Mouse (Mus musculus) neural tube, embryonic 13.5 days (tissue): ENCODE measurements around the gene Nav2. TPM values are rescaled to one million over a fixed set of nuclear protein-coding genes. Genes with fewer than 3 reads are reported as not detected.
A peak's percentile ranks its signal among the peaks of the same experiment; 100 is the strongest.

ENCODE experiments used
- ATAC-seq: fragments of 200-750 bp; cut with Nextera tagmentation; 2 replicates; pipeline ENCODE4 v1.8.0; 2017; ENCODE audit warnings: low read depth, mild to moderate bottlenecking, moderate TSS enrichment, moderate library complexity
- H3K27ac ChIP-seq: fragments of 300-500 bp; sonication (generic); replicated peaks from 2 replicates; pipeline ENCODE4 v1.5.1; 2015; ENCODE audit warnings: moderate library complexity, mild to moderate bottlenecking, inconsistent platforms
- H3K27me3 ChIP-seq: fragments of 300-500 bp; sonication (generic); 2 replicates; pipeline ENCODE4 v1.6.1; 2015; ENCODE audit warnings: mild to moderate bottlenecking, inconsistent platforms
- H3K36me3 ChIP-seq: fragments of 300-500 bp; sonication (generic); 2 replicates; pipeline ENCODE4 v1.6.1; 2015; ENCODE audit warnings: mild to moderate bottlenecking, inconsistent platforms
- H3K4me1 ChIP-seq: fragments of 300-500 bp; sonication (generic); replicated peaks from 2 replicates; pipeline ENCODE4 v1.6.1; 2015; ENCODE audit warnings: inconsistent platforms
- H3K4me2 ChIP-seq: fragments of 300-500 bp; sonication (generic); 2 replicates; pipeline ENCODE4 v1.6.1; 2015; ENCODE audit warnings: inconsistent platforms, mild to moderate bottlenecking, moderate library complexity
- H3K4me3 ChIP-seq: fragments of 300-500 bp; sonication (generic); 2 replicates; pipeline ENCODE4 v1.5.1; 2015; ENCODE audit warnings: mild to moderate bottlenecking, inconsistent platforms
- H3K9ac ChIP-seq: fragments of 300-500 bp; sonication (generic); 2 replicates; pipeline ENCODE4 v1.6.1; 2015; ENCODE audit warnings: moderate library complexity, mild to moderate bottlenecking, inconsistent platforms
- H3K9me3 ChIP-seq: fragments of 300-500 bp; sonication (generic); 2 replicates; pipeline ENCODE4 v1.6.1; 2016; ENCODE audit warnings: inconsistent platforms
- WGBS: fragments of 180-500 bp; shearing (Covaris S2); methylation state at CpG from one replicate; pipeline ENCODE4 v1.1.7; 2015; 5-methylcytosine and 5-hydroxymethylcytosine counted together
- polyA plus RNA-seq: library from polyadenylated mRNA; unstranded; fragments of >200 nt; fragmentation: Nextera tagmentation; extraction: Ambion mirVana; gene quantifications from 2 replicates; pipeline ENCODE4 v1.2.1, GENCODE M21; 2015

The Nav2 gene
- polyA plus RNA-seq, 1 experiment from 2014 or later: 19.6 TPM

DNA sequence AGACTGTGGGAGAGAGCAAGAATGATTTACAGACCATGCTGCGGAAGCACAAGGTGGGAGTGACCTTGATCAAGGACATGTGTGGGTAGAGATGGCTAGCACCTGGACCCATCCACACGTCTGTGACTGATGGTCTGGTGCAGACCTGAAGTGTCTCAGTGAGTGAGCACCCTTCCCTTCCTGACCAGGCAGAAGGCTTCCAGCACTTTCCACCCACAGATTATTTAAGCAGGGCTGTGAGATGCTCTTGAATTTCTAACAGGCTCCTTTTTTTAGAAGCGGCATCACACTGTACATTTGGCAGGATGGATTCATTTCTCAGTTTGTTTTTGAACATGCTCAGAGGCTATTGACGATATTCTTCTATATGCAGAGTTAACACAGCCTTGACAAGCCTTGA lies 369.2 kb downstream of the Nav2 start:
- H3K27ac ChIP-seq: no peak overlapping the region
- H3K4me2 ChIP-seq: no peak overlapping the region
- no peaks in the 10 kb centered on the region for H3K27me3 ChIP-seq
- 84% methylated on average over 4 of the region's 4 CpGs for WGBS
- H3K4me1 ChIP-seq: peaks cover 40% of the 10 kb centered on the region
- H3K36me3 ChIP-seq: no peaks in the 10 kb centered on the region
- no peak for ATAC-seq
- no peak overlapping the region for H3K4me3 ChIP-seq
- H3K9ac ChIP-seq: no peak overlapping the region
- no peaks in the 10 kb centered on the region for H3K9me3 ChIP-seq

DNA sequence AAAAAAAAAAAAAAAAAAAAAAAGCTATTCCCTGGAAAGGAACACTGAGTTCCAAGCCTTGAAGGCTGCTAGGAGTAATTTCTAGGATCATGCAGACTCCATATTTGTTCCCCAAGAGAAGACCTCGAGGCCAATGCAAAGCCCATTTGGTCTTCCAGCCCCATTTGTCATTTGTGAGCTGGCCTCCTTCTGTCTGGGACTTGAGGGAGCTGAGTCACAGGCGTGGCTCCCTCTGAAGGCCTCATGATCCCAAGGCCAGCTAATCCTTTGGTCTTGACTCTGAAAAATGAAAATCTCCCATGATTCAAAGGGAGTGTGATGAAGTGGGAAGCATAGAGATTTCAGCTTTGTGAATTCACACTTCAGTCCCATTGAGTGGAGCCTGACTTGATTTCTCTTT lies 370.0 kb downstream of the Nav2 start:
- no peak for ATAC-seq

DNA sequence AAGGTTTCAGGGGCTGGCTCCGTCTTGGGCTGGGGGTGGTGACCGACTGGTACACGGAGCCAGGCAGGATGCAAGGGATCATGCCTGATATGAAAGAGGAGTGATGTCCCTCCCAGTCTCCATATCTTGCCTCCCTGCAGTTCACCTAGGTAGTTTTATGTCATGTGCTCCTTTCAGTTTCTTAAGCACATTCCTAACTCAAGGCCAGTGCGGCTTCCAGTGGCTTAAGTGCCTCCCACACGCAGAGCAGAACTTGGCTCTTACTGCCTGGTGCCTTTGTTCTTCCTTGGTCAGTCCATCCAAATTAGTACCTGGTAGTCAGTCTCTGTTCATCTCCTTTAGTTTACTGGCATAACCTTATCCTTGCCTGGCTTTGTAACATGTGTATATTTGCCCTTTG lies 371.9 kb downstream of the Nav2 start:
- no peak for ATAC-seq
- Histone ChIP-seq H3K36me3 (no peaks in the 10 kb centered on the region), H3K4me1 (peaks cover 32% of the 10 kb centered on the region), H3K9me3 (no peaks in the 10 kb centered on the region), H3K27me3 (no peaks in the 10 kb centered on the region), H3K9ac (no peak overlapping the region), H3K27ac (no peak overlapping the region), H3K4me2 (no peak overlapping the region), H3K4me3 (no peak overlapping the region)
- 86% methylated on average over 5 of the region's 5 CpGs for WGBS

More for the DNA sequence above, 370.0 kb downstream of the Nav2 start:
- H3K9ac ChIP-seq: no peak overlapping the region
- no peak overlapping the region for H3K4me3 ChIP-seq
- peaks cover 31% of the 10 kb centered on the region for H3K4me1 ChIP-seq
- no peak overlapping the region for H3K4me2 ChIP-seq
- 77% methylated on average over 2 of the region's 2 CpGs for WGBS
- H3K27me3 ChIP-seq: no peaks in the 10 kb centered on the region
- H3K9me3 ChIP-seq: no peaks in the 10 kb centered on the region
- H3K27ac ChIP-seq: no peak overlapping the region
- no peaks in the 10 kb centered on the region for H3K36me3 ChIP-seq

DNA sequence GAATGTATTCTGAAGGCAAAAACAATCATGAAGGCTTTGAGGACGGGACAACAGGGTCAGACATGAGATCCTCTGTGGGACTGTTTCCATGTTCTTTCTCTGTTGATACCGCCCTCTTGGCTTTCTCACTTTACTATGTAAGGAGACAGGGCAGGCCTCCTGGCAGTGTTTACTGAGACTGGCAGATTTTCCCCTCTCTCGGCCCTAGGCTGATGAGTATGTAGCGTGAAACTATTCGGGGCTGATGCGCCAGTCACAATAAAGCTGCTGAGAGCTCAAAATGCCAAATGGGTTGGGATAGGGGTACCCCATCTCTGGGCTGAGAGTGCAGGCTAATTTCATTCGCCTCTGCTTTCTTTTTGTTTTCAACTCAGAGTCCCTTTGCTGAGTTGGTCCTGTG lies 373.9 kb downstream of the Nav2 start:
- H3K27ac ChIP-seq: no peak overlapping the region
- H3K4me2 ChIP-seq: no peak overlapping the region
- H3K9me3 ChIP-seq: no peaks in the 10 kb centered on the region
- WGBS: 79% methylated on average over 7 of the region's 7 CpGs
- no peak overlapping the region for H3K4me3 ChIP-seq
- peaks cover 24% of the 10 kb centered on the region for H3K4me1 ChIP-seq
- H3K27me3 ChIP-seq: no peaks in the 10 kb centered on the region
- no peak for ATAC-seq
- H3K36me3 ChIP-seq: no peaks in the 10 kb centered on the region
- no peak overlapping the region for H3K9ac ChIP-seq

DNA sequence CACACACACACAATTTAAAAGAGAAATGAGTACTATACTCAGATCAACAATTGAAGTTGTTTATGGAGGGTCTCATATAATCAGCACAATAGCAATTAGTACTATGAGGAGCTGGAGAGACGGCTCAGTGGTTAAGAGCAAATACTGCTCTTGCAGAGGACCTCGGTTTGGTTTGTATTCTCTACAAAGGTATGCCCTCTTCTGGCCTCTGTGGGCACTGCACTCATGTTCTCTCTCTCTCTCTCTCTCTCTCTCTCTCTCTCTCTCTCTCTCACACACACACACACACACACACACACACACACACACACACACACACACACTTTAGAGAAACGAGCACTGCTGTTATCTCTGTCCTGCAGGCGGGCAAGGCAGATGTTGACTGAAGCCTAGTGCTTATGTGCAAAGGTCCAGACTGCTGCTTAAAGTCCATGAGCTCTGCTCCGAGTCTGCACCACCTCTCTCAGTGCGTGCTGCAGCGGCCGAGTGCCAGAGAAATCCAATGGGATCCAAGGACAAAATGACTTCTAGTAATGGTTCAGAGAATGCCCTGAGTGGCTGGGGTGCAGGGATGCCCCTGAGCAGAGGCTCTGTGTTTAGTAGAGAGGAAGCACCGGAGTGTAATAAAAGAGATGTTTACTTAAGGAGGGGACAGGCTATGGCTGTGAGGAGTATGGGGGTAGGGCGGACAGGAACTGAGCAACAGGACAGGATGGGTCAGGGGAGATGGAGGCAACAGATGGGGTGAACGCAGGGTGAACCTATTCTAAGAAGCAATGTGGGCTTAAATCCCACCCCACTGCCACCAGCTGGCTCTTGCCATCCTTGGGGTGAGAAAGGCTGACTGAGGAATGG lies 375.2 kb downstream of the Nav2 start:
- H3K27ac ChIP-seq: no peak overlapping the region
- WGBS: 66% methylated on average over 11 of the region's 11 CpGs
- no peak overlapping the region for H3K4me3 ChIP-seq
- H3K4me2 ChIP-seq: no peak overlapping the region
- H3K9ac ChIP-seq: no peak overlapping the region
- no peaks in the 10 kb centered on the region for H3K9me3 ChIP-seq
- peaks cover 37% of the 10 kb centered on the region for H3K4me1 ChIP-seq
- H3K27me3 ChIP-seq: no peaks in the 10 kb centered on the region
- no peak for ATAC-seq
- H3K36me3 ChIP-seq: no peaks in the 10 kb centered on the region

DNA sequence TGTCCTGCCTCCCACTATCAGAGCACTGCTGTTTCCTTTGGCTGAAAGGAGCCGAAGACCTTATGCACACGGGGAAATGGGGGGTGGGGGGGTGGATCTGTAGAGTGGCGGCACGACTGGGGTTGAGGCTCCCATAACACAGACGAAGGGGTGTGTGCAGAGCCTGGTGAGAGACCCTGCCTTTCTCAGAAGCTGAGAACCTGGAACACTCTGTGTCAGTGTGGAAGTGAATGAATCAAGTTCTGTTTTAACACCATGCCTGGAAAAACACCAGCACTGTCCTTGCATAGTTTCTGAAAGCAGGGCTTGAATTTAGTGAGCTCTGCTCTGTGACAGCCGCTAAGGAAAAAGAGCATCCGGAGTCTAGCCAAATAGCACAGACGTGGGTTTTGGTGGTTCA lies 379.7 kb downstream of the Nav2 start:
- Histone ChIP-seq H3K9me3 (no peaks in the 10 kb centered on the region), H3K27ac (peak overlapping the region; percentile 23; the same call in 1 of the 2 replicates), H3K4me3 (no peak overlapping the region), H3K27me3 (no peaks in the 10 kb centered on the region), H3K4me1 (peaks cover 37% of the 10 kb centered on the region), H3K9ac (no peak overlapping the region), H3K4me2 (no peak overlapping the region), H3K36me3 (no peaks in the 10 kb centered on the region)
- ATAC-seq: no peak
- 58% methylated on average over 8 of the region's 8 CpGs for WGBS

DNA sequence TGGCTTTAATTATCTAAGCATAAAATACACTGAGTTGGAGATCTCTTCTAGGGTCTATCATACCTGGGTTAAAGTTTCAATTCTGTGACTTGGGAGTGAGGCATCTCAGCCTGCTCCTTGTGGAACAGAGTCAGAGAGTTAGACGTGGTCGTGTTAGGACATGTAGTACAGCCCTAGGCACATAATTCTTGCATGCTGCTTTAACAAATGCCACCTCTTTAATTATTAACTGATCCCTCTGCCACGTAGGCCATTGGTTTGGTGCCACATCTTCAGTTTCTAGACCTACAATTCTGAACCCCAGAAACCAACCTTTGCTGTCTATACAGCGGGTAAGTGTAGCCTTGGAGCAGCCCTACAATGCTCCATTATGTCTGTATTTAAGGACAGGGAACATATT lies 381.8 kb downstream of the Nav2 start:
- Histone ChIP-seq H3K36me3 (no peaks in the 10 kb centered on the region), H3K27me3 (no peaks in the 10 kb centered on the region), H3K27ac (no peak overlapping the region), H3K9me3 (no peaks in the 10 kb centered on the region), H3K4me1 (peaks cover 22% of the 10 kb centered on the region), H3K9ac (no peak overlapping the region), H3K4me3 (no peak overlapping the region), H3K4me2 (no peak overlapping the region)
- WGBS: 75% methylated on average over 4 of the region's 4 CpGs
- no peak for ATAC-seq

DNA sequence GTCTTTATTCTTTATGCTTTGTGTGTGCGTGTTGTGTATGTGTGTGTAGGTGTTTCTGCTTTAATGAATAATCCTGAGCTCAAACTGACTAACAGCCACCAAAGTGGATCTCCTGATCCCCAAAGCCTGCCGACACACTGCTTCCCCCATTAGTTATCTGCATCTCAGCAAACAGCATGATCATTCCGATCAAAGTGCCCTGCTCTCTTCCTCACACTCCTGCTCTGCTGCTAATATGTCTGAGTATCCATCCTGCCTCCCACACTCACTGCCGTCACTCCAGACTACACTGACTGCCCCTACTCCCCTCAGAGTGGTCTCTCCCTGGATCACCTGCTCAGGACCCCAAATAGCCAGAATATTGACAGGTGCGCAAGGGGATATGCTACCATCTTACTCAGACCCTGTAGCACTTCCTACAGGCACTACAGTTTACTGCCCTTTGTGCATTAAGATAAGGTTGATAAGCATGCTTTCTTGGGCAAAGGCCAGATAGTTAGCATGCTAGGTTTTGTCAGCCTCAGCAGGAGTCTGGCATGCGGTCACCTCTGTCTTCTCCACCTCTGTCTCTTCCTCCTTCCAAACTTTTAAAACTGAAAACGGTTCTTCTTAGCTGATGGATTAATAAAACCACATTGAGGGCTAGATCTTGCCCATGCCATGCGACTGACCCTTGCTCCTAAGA lies 382.8 kb downstream of the Nav2 start:
- Histone ChIP-seq H3K27me3 (no peaks in the 10 kb centered on the region), H3K4me1 (peaks cover 20% of the 10 kb centered on the region), H3K27ac (no peak overlapping the region), H3K9me3 (no peaks in the 10 kb centered on the region), H3K4me2 (no peak overlapping the region), H3K36me3 (no peaks in the 10 kb centered on the region), H3K9ac (no peak overlapping the region), H3K4me3 (no peak overlapping the region)
- no peak for ATAC-seq
- WGBS: 92% methylated on average over 8 of the region's 8 CpGs

DNA sequence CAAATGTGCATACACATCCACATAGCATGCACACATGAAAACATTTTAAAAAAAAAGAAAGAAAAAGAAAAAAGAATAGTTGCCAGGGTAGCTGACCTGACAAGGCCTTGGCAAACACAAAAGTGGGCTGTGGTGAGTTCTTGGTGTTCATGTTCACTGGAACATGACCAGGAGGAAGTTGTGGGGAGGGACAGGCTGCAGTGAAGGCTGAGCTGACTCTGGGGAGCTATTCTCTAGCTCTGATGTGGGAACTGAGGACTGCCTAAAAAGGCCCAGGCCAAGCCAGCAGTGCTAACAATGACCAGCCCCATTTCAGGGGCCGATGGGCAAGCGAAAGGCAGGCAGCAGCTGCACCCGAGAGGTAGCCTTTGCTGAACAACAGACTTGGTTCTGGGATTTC lies 388.6 kb downstream of the Nav2 start:
- Histone ChIP-seq H3K27ac (no peak overlapping the region), H3K36me3 (no peaks in the 10 kb centered on the region), H3K4me1 (peaks cover 15% of the 10 kb centered on the region; the same call in 1 of the 2 replicates), H3K27me3 (peaks cover 4% of the 10 kb centered on the region; the same call in 1 of the 2 replicates), H3K9ac (no peak overlapping the region), H3K9me3 (no peaks in the 10 kb centered on the region), H3K4me3 (no peak overlapping the region), H3K4me2 (no peak overlapping the region)
- 72% methylated on average over 3 of the region's 3 CpGs for WGBS
- ATAC-seq: no peak

DNA sequence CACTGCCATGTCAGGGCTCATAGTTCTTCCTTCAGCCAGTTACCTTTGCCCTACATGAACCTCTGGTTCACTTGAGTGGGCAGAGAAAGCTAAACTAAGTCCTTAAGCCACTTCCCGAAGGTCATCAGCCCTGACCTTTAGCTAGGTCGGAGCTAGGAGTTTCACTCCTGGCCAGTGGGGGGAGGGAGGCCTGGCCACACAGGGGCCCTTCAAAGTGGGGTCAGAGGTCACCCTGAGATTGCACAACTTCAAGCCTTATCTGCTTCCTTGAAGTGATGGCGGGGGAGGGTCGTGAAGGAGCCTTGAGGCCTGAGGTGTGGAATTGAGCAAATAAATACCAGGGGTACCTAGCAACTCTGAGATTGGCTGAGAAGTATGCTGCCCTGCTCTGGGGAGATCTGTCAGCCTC lies 389.9 kb downstream of the Nav2 start:
- 39% methylated on average over 4 of the region's 4 CpGs for WGBS

DNA sequence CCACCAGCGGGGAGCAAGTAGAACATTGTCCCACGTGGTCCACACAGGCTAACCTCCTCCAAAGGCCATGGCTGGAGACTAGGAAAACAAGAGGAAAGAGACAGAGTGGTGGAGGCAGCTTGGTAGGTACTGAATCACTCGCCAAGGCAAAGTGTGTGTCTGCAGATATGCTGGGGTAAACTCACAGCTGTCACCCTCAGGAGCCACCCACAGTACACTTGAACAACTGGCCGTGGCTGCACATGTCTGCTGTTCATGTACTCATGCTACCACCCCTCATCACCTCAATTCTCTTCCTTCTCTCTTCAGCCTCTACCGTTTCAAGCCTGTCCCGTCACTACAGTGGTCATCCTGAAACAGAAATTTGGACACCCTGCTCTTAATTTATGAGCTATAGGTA lies 393.0 kb downstream of the Nav2 start:
- no peak overlapping the region for H3K9ac ChIP-seq
- WGBS: 88% methylated on average over 6 of the region's 6 CpGs
- peaks cover 45% of the 10 kb centered on the region for H3K4me1 ChIP-seq
- peaks cover 4% of the 10 kb centered on the region; the same call in 1 of the 2 replicates for H3K27me3 ChIP-seq
- H3K4me2 ChIP-seq: no peak overlapping the region
- no peaks in the 10 kb centered on the region for H3K9me3 ChIP-seq
- no peak overlapping the region for H3K4me3 ChIP-seq
- ATAC-seq: no peak
- H3K36me3 ChIP-seq: no peaks in the 10 kb centered on the region
- H3K27ac ChIP-seq: no peak overlapping the region

More for the DNA sequence above, 389.9 kb downstream of the Nav2 start:
- H3K4me3 ChIP-seq: no peak overlapping the region
- H3K27me3 ChIP-seq: peaks cover 4% of the 10 kb centered on the region; the same call in 1 of the 2 replicates
- H3K4me1 ChIP-seq: peaks cover 17% of the 10 kb centered on the region; the same call in 1 of the 2 replicates
- H3K36me3 ChIP-seq: no peaks in the 10 kb centered on the region
- no peak overlapping the region for H3K4me2 ChIP-seq
- H3K27ac ChIP-seq: no peak overlapping the region
- no peak overlapping the region for H3K9ac ChIP-seq
- no peak for ATAC-seq
- H3K9me3 ChIP-seq: no peaks in the 10 kb centered on the region

DNA sequence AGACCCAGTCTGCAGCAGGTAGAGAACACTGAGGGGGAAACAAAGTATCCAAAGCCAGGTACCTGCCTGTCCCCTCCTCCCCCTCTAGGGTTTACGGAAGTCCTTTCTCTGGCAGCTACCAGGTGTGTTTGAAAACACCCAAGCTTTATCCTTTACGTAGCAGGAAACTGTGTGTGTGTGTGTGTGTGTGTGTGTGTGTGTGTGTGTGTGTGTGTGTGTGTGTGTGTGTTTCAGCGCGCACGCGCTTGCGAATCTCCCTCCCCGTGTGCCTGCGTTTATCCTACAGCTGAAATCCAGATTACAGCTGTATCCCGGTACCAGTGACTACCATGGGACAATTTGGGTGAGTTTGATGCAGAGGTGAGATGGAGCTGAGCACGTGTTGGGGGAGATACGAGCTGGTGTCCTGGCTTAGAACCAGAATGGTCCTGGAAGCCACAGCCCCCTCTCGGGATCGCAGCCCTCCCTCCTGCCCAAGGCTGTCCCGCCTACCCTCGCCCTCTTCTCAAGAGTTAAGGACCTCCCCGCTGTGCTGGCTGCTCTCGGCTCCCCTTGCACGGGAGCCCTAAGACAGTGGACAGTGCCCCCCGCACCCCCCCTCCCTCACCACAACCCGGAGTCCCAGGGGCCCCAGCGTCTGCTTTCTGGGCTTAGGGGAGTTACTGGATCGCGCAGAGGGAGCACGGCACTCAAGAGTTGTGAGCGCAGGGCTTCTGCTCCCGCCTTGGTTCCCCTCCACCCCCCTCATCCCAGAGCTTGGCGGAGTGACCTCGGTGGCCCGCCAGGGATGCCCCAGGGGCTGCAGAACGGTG lies 395.3 kb downstream of the Nav2 start:
- Histone ChIP-seq H3K9me3 (no peaks in the 10 kb centered on the region), H3K4me1 (peaks cover 30% of the 10 kb centered on the region)
- 2% methylated on average over 31 of the region's 31 CpGs for WGBS

More for the DNA sequence above, 395.3 kb downstream of the Nav2 start:
- peak overlapping the region; percentile 74 for H3K4me2 ChIP-seq
- peak overlapping the region; percentile 57 for H3K9ac ChIP-seq
- peak overlapping the region; percentile 40 for H3K4me3 ChIP-seq
- no peaks in the 10 kb centered on the region for H3K36me3 ChIP-seq
- peaks cover 4% of the 10 kb centered on the region; the same call in 1 of the 2 replicates for H3K27me3 ChIP-seq
- H3K27ac ChIP-seq: no peak overlapping the region
- ATAC-seq: peak; percentile 70
